Mouse (Mus musculus) MEL (cell line): ENCODE results near the gene Ccdc88c.

Experiments
- GATA1 ChIP-seq: IDR thresholded peaks from 2 replicates; pipeline ENCODE4 v1.6.1; 2011; ENCODE audit warnings: low read depth, low read length, improper control_type of control experiment
- MYC ChIP-seq: IDR thresholded peaks from 2 replicates; pipeline ENCODE4 v1.6.1; 2011; ENCODE audit warnings: low read depth, mild to moderate bottlenecking, low read length, improper control_type of control experiment, moderate library complexity
- SIN3A ChIP-seq: IDR thresholded peaks from 2 replicates; pipeline ENCODE4 v1.6.1; 2012; ENCODE audit warnings: low read length, improper control_type of control experiment, inconsistent platforms

DNA sequence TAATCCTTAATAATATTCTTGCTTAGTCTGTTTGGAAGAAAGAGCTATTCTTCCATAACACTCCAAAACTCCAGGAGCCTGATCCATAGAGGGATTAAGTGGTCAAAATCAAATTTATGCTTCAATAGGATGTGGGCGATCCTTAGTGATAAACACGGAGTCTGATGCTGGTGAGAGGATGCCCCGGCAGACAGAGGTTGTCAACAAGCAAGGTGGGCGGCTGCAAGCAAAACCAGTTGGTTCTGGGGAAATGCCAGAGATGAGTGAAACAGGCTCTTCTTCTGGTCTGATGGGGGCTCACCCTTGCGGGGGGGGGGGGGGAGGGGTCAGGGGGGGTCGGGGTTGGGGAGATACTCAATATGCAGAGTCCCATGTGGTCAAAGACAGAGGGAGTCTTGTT is 152.9 kb downstream of the Ccdc88c start:
- TF ChIP-seq GATA1, result no peak
- TF ChIP-seq MYC, result no peak
- TF ChIP-seq SIN3A, result no peak
